Mouse (Mus musculus): ENCODE data around the gene Pif1. TPM values are rescaled to one million over a fixed set of nuclear protein-coding genes. Genes with fewer than 3 reads are reported as not detected.

The Pif1 gene
- total RNA-seq, 2 experiments from 2014 or later: 1.7 to 1.9 TPM

GRCm38 (mm10) chr9:65558806-65559205, 28.2 kb upstream of the Pif1 start:
- no peak for DNase-seq
- intact Hi-C loops (cut with DNase I): no loop called here

- intact Hi-C loops (cut with DNase I): no loop called here
- peak; percentile 79 for DNase-seq
Observed at GRCm38 (mm10) chr9:65561016-65561415, 25.9 kb upstream of the Pif1 start.

GRCm38 (mm10) chr9:65562081-65562506, 24.9 kb upstream of the Pif1 start:
- intact Hi-C loops (cut with DNase I): no loop called here
- DNase-seq: peak; percentile 74

- intact Hi-C loops (cut with DNase I): no loop called here
- no peak for DNase-seq
Observed at GRCm38 (mm10) chr9:65563073-65563472, 23.9 kb upstream of the Pif1 start.

- intact Hi-C loops (cut with DNase I): no loop called here
- no peak for DNase-seq
Observed at GRCm38 (mm10) chr9:65564698-65565097, 22.3 kb upstream of the Pif1 start.

- DNase-seq: no peak
- intact Hi-C loops (cut with DNase I): no loop called here
Observed at GRCm38 (mm10) chr9:65568787-65569186, 18.2 kb upstream of the Pif1 start.

GRCm38 (mm10) chr9:65569491-65569971, 17.4 kb upstream of the Pif1 start:
- no peak for DNase-seq
- intact Hi-C loops (cut with DNase I): no loop called here

GRCm38 (mm10) chr9:65572837-65573236, 14.1 kb upstream of the Pif1 start:
- intact Hi-C loops (cut with DNase I): no loop called here
- DNase-seq: no peak

- intact Hi-C loops (cut with DNase I): no loop called here
- no peak for DNase-seq
Observed at GRCm38 (mm10) chr9:65574513-65575392, 12.2 kb upstream of the Pif1 start.

GRCm38 (mm10) chr9:65575393-65576196, 11.4 kb upstream of the Pif1 start:
- peak; percentile 69 for DNase-seq
- intact Hi-C loops (cut with DNase I): no loop called here

GRCm38 (mm10) chr9:65576861-65577510, 10.0 kb upstream of the Pif1 start:
- DNase-seq: peak; percentile 72
- intact Hi-C loops (cut with DNase I): no loop called here

GRCm38 (mm10) chr9:65577511-65578196, 9.3 kb upstream of the Pif1 start:
- intact Hi-C loops (cut with DNase I): no loop called here
- no peak for DNase-seq

- intact Hi-C loops (cut with DNase I): no loop called here
- DNase-seq: no peak
Observed at GRCm38 (mm10) chr9:65578801-65579249, 8.1 kb upstream of the Pif1 start.

- intact Hi-C loops (cut with DNase I): loop anchor here (2.0 kb wide), 1 partner anchor 57 kb away; no protein-coding TSS in a partner anchor
- DNase-seq: peak; percentile 97
Observed at GRCm38 (mm10) chr9:65579781-65580371, 7.1 kb upstream of the Pif1 start, which contains the start of gene Plekho2. Gene Plekho2, minus strand, starts transcription at chr9:65580040.

- DNase-seq: peak; percentile 91
Observed at GRCm38 (mm10) chr9:65580401-65581256, 6.3 kb upstream of the Pif1 start.

GRCm38 (mm10) chr9:65583045-65583444, 3.9 kb upstream of the Pif1 start:
- intact Hi-C loops (cut with DNase I): no loop called here
- no peak for DNase-seq

More at GRCm38 (mm10) chr9:65580401-65581256, 6.3 kb upstream of the Pif1 start:
- intact Hi-C loops (cut with DNase I): loop anchor here (2.0 kb wide), 1 partner anchor 58 kb away; no protein-coding TSS in a partner anchor

- intact Hi-C loops (cut with DNase I): no loop called here
- DNase-seq: no peak
Observed at GRCm38 (mm10) chr9:65587270-65587572, 261 bp downstream of the Pif1 start.

GRCm38 (mm10) chr9:65587573-65588358, 806 bp downstream of the Pif1 start:
- peak; percentile 24 for DNase-seq

More at GRCm38 (mm10) chr9:65587573-65588358, 806 bp downstream of the Pif1 start:
- intact Hi-C loops (cut with DNase I): no loop called here

Measured in left cerebral cortex, postnatal 4 days (tissue).